Mouse (Mus musculus): ENCODE data around the gene Ahcyl1. TPM values are rescaled to one million over a fixed set of nuclear protein-coding genes. Genes with fewer than 3 reads are reported as not detected.
A peak's percentile ranks its signal among the peaks of the same experiment; 100 is the strongest.
"Not testable (repeated sequence)": the region's sequence is repeated elsewhere in the genome, so short reads cannot be mapped to it uniquely, and the experiment has no call there.

Ahcyl1 gene
- polyA plus RNA-seq, 1 experiment from 2014 or later: 110 TPM

- 87% methylated on average over 5 of the region's 5 CpGs for WGBS
- H3K9ac ChIP-seq (replicated peaks); H3K4me1 ChIP-seq; H3K27me3 ChIP-seq (replicated peaks); H3K36me3 ChIP-seq; H3K4me2 ChIP-seq; H3K4me3 ChIP-seq (replicated peaks); ATAC-seq (ENCODE audit: low FRiP score); H3K9me3 ChIP-seq (replicated peaks); H3K27ac ChIP-seq (replicated peaks): not testable (repeated sequence)
Measured at GRCm38 (mm10) chr3:107650276-107650675, 46.1 kb downstream of the Ahcyl1 start.

GRCm38 (mm10) chr3:107646947-107647346, 49.4 kb downstream of the Ahcyl1 start:
- no peak for ATAC-seq (ENCODE audit: low FRiP score)
- Histone ChIP-seq H3K4me2 (no peak overlapping the region), H3K27ac (replicated peaks) (no peak overlapping the region), H3K4me1 (no peaks in the 10 kb centered on the region), H3K27me3 (replicated peaks) (no peaks in the 10 kb centered on the region), H3K36me3 (no peaks in the 10 kb centered on the region), H3K9ac (replicated peaks) (no peak overlapping the region), H3K4me3 (replicated peaks) (no peak overlapping the region), H3K9me3 (replicated peaks) (no peaks in the 10 kb centered on the region)
- WGBS: 97% methylated on average over 3 of the region's 3 CpGs

- Histone ChIP-seq H3K27me3 (replicated peaks) (no peaks in the 10 kb centered on the region), H3K4me3 (replicated peaks) (no peak overlapping the region), H3K9me3 (replicated peaks) (no peaks in the 10 kb centered on the region), H3K4me1 (no peaks in the 10 kb centered on the region), H3K36me3 (no peaks in the 10 kb centered on the region), H3K4me2 (no peak overlapping the region), H3K27ac (replicated peaks) (no peak overlapping the region), H3K9ac (replicated peaks) (no peak overlapping the region)
- ATAC-seq (ENCODE audit: low FRiP score): no peak
- WGBS: 54% methylated on average over 5 of the region's 5 CpGs
Measured at GRCm38 (mm10) chr3:107637606-107638172, 58.7 kb downstream of the Ahcyl1 start.

GRCm38 (mm10) chr3:107636236-107636635, 60.1 kb downstream of the Ahcyl1 start:
- H3K27me3 ChIP-seq (replicated peaks): no peaks in the 10 kb centered on the region
- no peak overlapping the region for H3K9ac ChIP-seq (replicated peaks)
- H3K9me3 ChIP-seq (replicated peaks): no peaks in the 10 kb centered on the region
- no peak for ATAC-seq (ENCODE audit: low FRiP score)
- no peak overlapping the region for H3K4me3 ChIP-seq (replicated peaks)
- peaks cover 3% of the 10 kb centered on the region; the same call in 1 of the 2 replicates for H3K4me1 ChIP-seq
- 79% methylated on average over 3 of the region's 3 CpGs for WGBS
- H3K27ac ChIP-seq (replicated peaks): no peak overlapping the region
- H3K36me3 ChIP-seq: no peaks in the 10 kb centered on the region
- no peak overlapping the region for H3K4me2 ChIP-seq

GRCm38 (mm10) chr3:107635836-107636235, 60.5 kb downstream of the Ahcyl1 start:
- Histone ChIP-seq H3K4me3 (replicated peaks) (no peak overlapping the region), H3K9ac (replicated peaks) (no peak overlapping the region), H3K27ac (replicated peaks) (no peak overlapping the region), H3K27me3 (replicated peaks) (no peaks in the 10 kb centered on the region), H3K9me3 (replicated peaks) (no peaks in the 10 kb centered on the region), H3K36me3 (no peaks in the 10 kb centered on the region), H3K4me1 (peaks cover 3% of the 10 kb centered on the region; the same call in 1 of the 2 replicates), H3K4me2 (no peak overlapping the region)
- WGBS: 63% methylated on average over 8 of the region's 8 CpGs
- ATAC-seq (ENCODE audit: low FRiP score): no peak

- Histone ChIP-seq H3K4me2 (no peak overlapping the region), H3K9ac (replicated peaks) (no peak overlapping the region), H3K4me1 (peaks cover 19% of the 10 kb centered on the region), H3K4me3 (replicated peaks) (no peak overlapping the region), H3K27me3 (replicated peaks) (no peaks in the 10 kb centered on the region), H3K27ac (replicated peaks) (no peak overlapping the region), H3K9me3 (replicated peaks) (no peaks in the 10 kb centered on the region), H3K36me3 (no peaks in the 10 kb centered on the region; the same call in 1 of the 2 replicates)
- 92% methylated on average over 9 of the region's 9 CpGs for WGBS
- no peak for ATAC-seq (ENCODE audit: low FRiP score)
Measured at GRCm38 (mm10) chr3:107633906-107634305, 62.5 kb downstream of the Ahcyl1 start.

GRCm38 (mm10) chr3:107632786-107633185, 63.6 kb downstream of the Ahcyl1 start:
- no peak for ATAC-seq (ENCODE audit: low FRiP score)
- Histone ChIP-seq H3K36me3 (peaks cover 9% of the 10 kb centered on the region), H3K9ac (replicated peaks) (no peak overlapping the region), H3K4me1 (peaks cover 23% of the 10 kb centered on the region), H3K9me3 (replicated peaks) (no peaks in the 10 kb centered on the region), H3K4me3 (replicated peaks) (no peak overlapping the region), H3K4me2 (no peak overlapping the region), H3K27ac (replicated peaks) (no peak overlapping the region), H3K27me3 (replicated peaks) (no peaks in the 10 kb centered on the region)
- WGBS: 91% methylated on average over 4 of the region's 4 CpGs

- peak; percentile 97 for ATAC-seq (ENCODE audit: low FRiP score)
- no peaks in the 10 kb centered on the region for H3K9me3 ChIP-seq (replicated peaks)
- under 1% methylated on average over 35 of the region's 35 CpGs for WGBS
Measured at GRCm38 (mm10) chr3:107631523-107631958, 64.8 kb downstream of the Ahcyl1 start, which contains the start of gene Strip1. Gene Strip1, minus strand, starts transcription at chr3:107631694.

GRCm38 (mm10) chr3:107630682-107631522, 65.5 kb downstream of the Ahcyl1 start, which contains the start of gene Gm10961:
Gene Gm10961, plus strand, starts transcription at chr3:107631322.
- under 1% methylated on average over 48 of the region's 48 CpGs for WGBS
- ATAC-seq (ENCODE audit: low FRiP score): peak; percentile 82

More at GRCm38 (mm10) chr3:107631523-107631958, 64.8 kb downstream of the Ahcyl1 start, which contains the start of gene Strip1:
- Histone ChIP-seq H3K27ac (replicated peaks) (peak within 1 kb of the TSS; percentile 99), H3K27me3 (replicated peaks) (no peaks in the 10 kb centered on the region), H3K9ac (replicated peaks) (peak within 1 kb of the TSS; percentile 100), H3K4me2 (peak within 1 kb of the TSS; percentile 72), H3K4me1 (peaks cover 27% of the 10 kb centered on the region), H3K4me3 (replicated peaks) (peak within 1 kb of the TSS; percentile 94), H3K36me3 (peaks cover 21% of the 10 kb centered on the region)

GRCm38 (mm10) chr3:107629411-107629810, 66.9 kb downstream of the Ahcyl1 start:
- H3K4me1 ChIP-seq: peaks cover 27% of the 10 kb centered on the region
- peaks cover 43% of the 10 kb centered on the region for H3K36me3 ChIP-seq
- 0 out of 2 replicates have a peak overlapping the region, but pooled peaks have one; percentile 72 for H3K4me2 ChIP-seq
- no peaks in the 10 kb centered on the region for H3K9me3 ChIP-seq (replicated peaks)
- H3K27ac ChIP-seq (replicated peaks): no peak overlapping the region
- no peaks in the 10 kb centered on the region for H3K27me3 ChIP-seq (replicated peaks)
- H3K9ac ChIP-seq (replicated peaks): no peak overlapping the region
- ATAC-seq (ENCODE audit: low FRiP score): no peak
- no peak overlapping the region for H3K4me3 ChIP-seq (replicated peaks)
- 93% methylated on average over 4 of the region's 4 CpGs for WGBS

More at GRCm38 (mm10) chr3:107630682-107631522, 65.5 kb downstream of the Ahcyl1 start, which contains the start of gene Gm10961:
- H3K9ac ChIP-seq (replicated peaks): peak within 1 kb of the TSS; percentile 100
- peak within 1 kb of the TSS; percentile 72 for H3K4me2 ChIP-seq
- H3K4me1 ChIP-seq: peaks cover 27% of the 10 kb centered on the region
- H3K36me3 ChIP-seq: peaks cover 28% of the 10 kb centered on the region
- peak within 1 kb of the TSS; percentile 99 for H3K27ac ChIP-seq (replicated peaks)
- H3K4me3 ChIP-seq (replicated peaks): peak within 1 kb of the TSS; percentile 94
- no peaks in the 10 kb centered on the region for H3K27me3 ChIP-seq (replicated peaks)
- no peaks in the 10 kb centered on the region for H3K9me3 ChIP-seq (replicated peaks)

- no peak overlapping the region for H3K9ac ChIP-seq (replicated peaks)
- no peaks in the 10 kb centered on the region for H3K9me3 ChIP-seq (replicated peaks)
- no peak overlapping the region for H3K4me3 ChIP-seq (replicated peaks)
- H3K27ac ChIP-seq (replicated peaks): no peak overlapping the region
- no peak for ATAC-seq (ENCODE audit: low FRiP score)
- peaks cover 51% of the 10 kb centered on the region for H3K36me3 ChIP-seq
- peaks cover 27% of the 10 kb centered on the region for H3K4me1 ChIP-seq
- no peak overlapping the region for H3K4me2 ChIP-seq
- 96% methylated on average over 2 of the region's 2 CpGs for WGBS
- no peaks in the 10 kb centered on the region for H3K27me3 ChIP-seq (replicated peaks)
Measured at GRCm38 (mm10) chr3:107628551-107628950, 67.8 kb downstream of the Ahcyl1 start.

Measured in neural tube, embryonic 15.5 days (tissue).